Mouse (Mus musculus): ENCODE results near the gene Fam83c. TPM values are rescaled to one million over a fixed set of nuclear protein-coding genes. Genes with fewer than 3 reads are reported as not detected.
A peak's percentile ranks its signal among the peaks of the same experiment; 100 is the strongest.

Fam83c gene
- polyA plus RNA-seq, 1 experiment from 2014 or later: 0.14 TPM

- no peak for DNase-seq (ENCODE audit: low spot score)
- H3K4me1 ChIP-seq (ENCODE audit: control insufficient read depth, insufficient read depth, low read length): no peaks in the 10 kb centered on the region; the same call in 1 of the 2 replicates
- H3K36me3 ChIP-seq (replicated peaks; ENCODE audit: control insufficient read depth, insufficient read depth, low read depth, low read length): peaks cover 3% of the 10 kb centered on the region
- H3K9me3 ChIP-seq (replicated peaks; ENCODE audit: control insufficient read depth, low read length): no peaks in the 10 kb centered on the region
- no peak for ATAC-seq (replicated peaks; ENCODE audit: insufficient number of reproducible peaks, low FRiP score, low TSS enrichment, low read depth)
- H3K4me2 ChIP-seq (ENCODE audit: low read depth, low read length): no peak overlapping the region
- H3K27me3 ChIP-seq (ENCODE audit: control insufficient read depth, insufficient read depth, low read length): no peaks in the 10 kb centered on the region
- no peak overlapping the region for H3K4me3 ChIP-seq (ENCODE audit: low read depth, low read length)
- H3K27ac ChIP-seq (replicated peaks; ENCODE audit: low read depth, low read length): no peak overlapping the region
- H3K9ac ChIP-seq (replicated peaks; ENCODE audit: low read length): no peak overlapping the region
- 95% methylated on average over 8 of the region's 8 CpGs for WGBS
These were observed 10.9 kb downstream of the Fam83c start for GRCm38 (mm10) chr2:155823722-155824121.

GRCm38 (mm10) chr2:155820779-155821178 is 13.9 kb downstream of the Fam83c start:
- no peak overlapping the region for H3K4me3 ChIP-seq (ENCODE audit: low read depth, low read length)
- H3K27ac ChIP-seq (replicated peaks; ENCODE audit: low read depth, low read length): no peak overlapping the region
- H3K9ac ChIP-seq (replicated peaks; ENCODE audit: low read length): no peak overlapping the region
- WGBS: 90% methylated on average over 5 of the region's 5 CpGs
- peaks cover 3% of the 10 kb centered on the region for H3K36me3 ChIP-seq (replicated peaks; ENCODE audit: control insufficient read depth, insufficient read depth, low read depth, low read length)
- no peaks in the 10 kb centered on the region; the same call in 1 of the 2 replicates for H3K4me1 ChIP-seq (ENCODE audit: control insufficient read depth, insufficient read depth, low read length)
- DNase-seq (ENCODE audit: low spot score) (no peak), ATAC-seq (replicated peaks; ENCODE audit: insufficient number of reproducible peaks, low FRiP score, low TSS enrichment, low read depth) (no peak)
- no peaks in the 10 kb centered on the region for H3K27me3 ChIP-seq (ENCODE audit: control insufficient read depth, insufficient read depth, low read length)
- no peaks in the 10 kb centered on the region for H3K9me3 ChIP-seq (replicated peaks; ENCODE audit: control insufficient read depth, low read length)
- H3K4me2 ChIP-seq (ENCODE audit: low read depth, low read length): no peak overlapping the region

GRCm38 (mm10) chr2:155819449-155820251 is 15.0 kb downstream of the Fam83c start:
- H3K27ac ChIP-seq (replicated peaks; ENCODE audit: low read depth, low read length): no peak overlapping the region; the same call in 1 of the 2 replicates
- 69% methylated on average over 6 of the region's 6 CpGs for WGBS
- no peaks in the 10 kb centered on the region for H3K9me3 ChIP-seq (replicated peaks; ENCODE audit: control insufficient read depth, low read length)
- no peaks in the 10 kb centered on the region for H3K4me1 ChIP-seq (ENCODE audit: control insufficient read depth, insufficient read depth, low read length)
- DNase-seq (ENCODE audit: low spot score) (no peak), ATAC-seq (replicated peaks; ENCODE audit: insufficient number of reproducible peaks, low FRiP score, low TSS enrichment, low read depth) (no peak)
- no peak overlapping the region for H3K4me3 ChIP-seq (ENCODE audit: low read depth, low read length)
- no peak overlapping the region for H3K9ac ChIP-seq (replicated peaks; ENCODE audit: low read length)
- peak overlapping the region; percentile 86 for H3K4me2 ChIP-seq (ENCODE audit: low read depth, low read length)
- H3K27me3 ChIP-seq (ENCODE audit: control insufficient read depth, insufficient read depth, low read length): no peaks in the 10 kb centered on the region
- H3K36me3 ChIP-seq (replicated peaks; ENCODE audit: control insufficient read depth, insufficient read depth, low read depth, low read length): peaks cover 3% of the 10 kb centered on the region

GRCm38 (mm10) chr2:155819392-155819448 is 15.4 kb downstream of the Fam83c start, which contains the start of gene BC029722:
Gene BC029722, minus strand, starts transcription at chr2:155819426.
- H3K4me3 ChIP-seq (ENCODE audit: low read depth, low read length): peak within 1 kb of the TSS; percentile 54
- H3K27me3 ChIP-seq (ENCODE audit: control insufficient read depth, insufficient read depth, low read length): no peaks in the 10 kb centered on the region
- peak within 1 kb of the TSS; percentile 86 for H3K4me2 ChIP-seq (ENCODE audit: low read depth, low read length)
- no peak for DNase-seq (ENCODE audit: low spot score)
- peak within 1 kb of the TSS; percentile 75 for H3K9ac ChIP-seq (replicated peaks; ENCODE audit: low read length)
- H3K4me1 ChIP-seq (ENCODE audit: control insufficient read depth, insufficient read depth, low read length): no peaks in the 10 kb centered on the region
- H3K27ac ChIP-seq (replicated peaks; ENCODE audit: low read depth, low read length): peak within 1 kb of the TSS; percentile 10; the same call in 1 of the 2 replicates
- no peaks in the 10 kb centered on the region for H3K9me3 ChIP-seq (replicated peaks; ENCODE audit: control insufficient read depth, low read length)
- peaks cover 3% of the 10 kb centered on the region for H3K36me3 ChIP-seq (replicated peaks; ENCODE audit: control insufficient read depth, insufficient read depth, low read depth, low read length)
- ATAC-seq (replicated peaks; ENCODE audit: insufficient number of reproducible peaks, low FRiP score, low TSS enrichment, low read depth): no peak

GRCm38 (mm10) chr2:155818596-155819391 is 15.9 kb downstream of the Fam83c start:
- WGBS: 2% methylated on average over 37 of the region's 37 CpGs
- H3K27ac ChIP-seq (replicated peaks; ENCODE audit: low read depth, low read length): peak overlapping the region; percentile 10; the same call in 1 of the 2 replicates

GRCm38 (mm10) chr2:155817301-155818245 is 17.1 kb downstream of the Fam83c start:
- Histone ChIP-seq H3K36me3 (replicated peaks; ENCODE audit: control insufficient read depth, insufficient read depth, low read depth, low read length) (peaks cover 3% of the 10 kb centered on the region), H3K27me3 (ENCODE audit: control insufficient read depth, insufficient read depth, low read length) (no peaks in the 10 kb centered on the region), H3K9ac (replicated peaks; ENCODE audit: low read length) (0 out of 2 replicates have a peak overlapping the region, but pooled peaks have one; percentile 7), H3K4me2 (ENCODE audit: low read depth, low read length) (no peak overlapping the region), H3K27ac (replicated peaks; ENCODE audit: low read depth, low read length) (no peak overlapping the region), H3K4me3 (ENCODE audit: low read depth, low read length) (no peak overlapping the region), H3K9me3 (replicated peaks; ENCODE audit: control insufficient read depth, low read length) (no peaks in the 10 kb centered on the region), H3K4me1 (ENCODE audit: control insufficient read depth, insufficient read depth, low read length) (no peaks in the 10 kb centered on the region)
- DNase-seq (ENCODE audit: low spot score) (no peak), ATAC-seq (replicated peaks; ENCODE audit: insufficient number of reproducible peaks, low FRiP score, low TSS enrichment, low read depth) (no peak)
- WGBS: 82% methylated on average over 10 of the region's 10 CpGs

More at GRCm38 (mm10) chr2:155818596-155819391, 15.9 kb downstream of the Fam83c start:
- Histone ChIP-seq H3K4me2 (ENCODE audit: low read depth, low read length) (peak overlapping the region; percentile 86), H3K4me3 (ENCODE audit: low read depth, low read length) (peak overlapping the region; percentile 54), H3K27me3 (ENCODE audit: control insufficient read depth, insufficient read depth, low read length) (no peaks in the 10 kb centered on the region), H3K4me1 (ENCODE audit: control insufficient read depth, insufficient read depth, low read length) (no peaks in the 10 kb centered on the region), H3K9me3 (replicated peaks; ENCODE audit: control insufficient read depth, low read length) (no peaks in the 10 kb centered on the region), H3K36me3 (replicated peaks; ENCODE audit: control insufficient read depth, insufficient read depth, low read depth, low read length) (peaks cover 3% of the 10 kb centered on the region), H3K9ac (replicated peaks; ENCODE audit: low read length) (peak overlapping the region; percentile 75)
- peak; percentile 93 for DNase-seq (ENCODE audit: low spot score)
- peak; percentile 87 for ATAC-seq (replicated peaks; ENCODE audit: insufficient number of reproducible peaks, low FRiP score, low TSS enrichment, low read depth)

- Histone ChIP-seq H3K4me3 (ENCODE audit: low read depth, low read length) (no peak overlapping the region), H3K27ac (replicated peaks; ENCODE audit: low read depth, low read length) (no peak overlapping the region)
- no peak for ATAC-seq (replicated peaks; ENCODE audit: insufficient number of reproducible peaks, low FRiP score, low TSS enrichment, low read depth)
These were observed 18.5 kb downstream of the Fam83c start for GRCm38 (mm10) chr2:155816179-155816578.

More at GRCm38 (mm10) chr2:155816179-155816578, 18.5 kb downstream of the Fam83c start:
- H3K36me3 ChIP-seq (replicated peaks; ENCODE audit: control insufficient read depth, insufficient read depth, low read depth, low read length): no peaks in the 10 kb centered on the region; the same call in 1 of the 2 replicates
- DNase-seq (ENCODE audit: low spot score): no peak
- WGBS: 100% methylated on average over 1 of the region's 1 CpGs
- H3K4me2 ChIP-seq (ENCODE audit: low read depth, low read length): no peak overlapping the region
- H3K9me3 ChIP-seq (replicated peaks; ENCODE audit: control insufficient read depth, low read length): no peaks in the 10 kb centered on the region
- no peaks in the 10 kb centered on the region for H3K27me3 ChIP-seq (ENCODE audit: control insufficient read depth, insufficient read depth, low read length)
- H3K9ac ChIP-seq (replicated peaks; ENCODE audit: low read length): no peak overlapping the region
- no peaks in the 10 kb centered on the region for H3K4me1 ChIP-seq (ENCODE audit: control insufficient read depth, insufficient read depth, low read length)
